Mouse (Mus musculus): ENCODE measurements around the gene Ruvbl1.

DNA sequence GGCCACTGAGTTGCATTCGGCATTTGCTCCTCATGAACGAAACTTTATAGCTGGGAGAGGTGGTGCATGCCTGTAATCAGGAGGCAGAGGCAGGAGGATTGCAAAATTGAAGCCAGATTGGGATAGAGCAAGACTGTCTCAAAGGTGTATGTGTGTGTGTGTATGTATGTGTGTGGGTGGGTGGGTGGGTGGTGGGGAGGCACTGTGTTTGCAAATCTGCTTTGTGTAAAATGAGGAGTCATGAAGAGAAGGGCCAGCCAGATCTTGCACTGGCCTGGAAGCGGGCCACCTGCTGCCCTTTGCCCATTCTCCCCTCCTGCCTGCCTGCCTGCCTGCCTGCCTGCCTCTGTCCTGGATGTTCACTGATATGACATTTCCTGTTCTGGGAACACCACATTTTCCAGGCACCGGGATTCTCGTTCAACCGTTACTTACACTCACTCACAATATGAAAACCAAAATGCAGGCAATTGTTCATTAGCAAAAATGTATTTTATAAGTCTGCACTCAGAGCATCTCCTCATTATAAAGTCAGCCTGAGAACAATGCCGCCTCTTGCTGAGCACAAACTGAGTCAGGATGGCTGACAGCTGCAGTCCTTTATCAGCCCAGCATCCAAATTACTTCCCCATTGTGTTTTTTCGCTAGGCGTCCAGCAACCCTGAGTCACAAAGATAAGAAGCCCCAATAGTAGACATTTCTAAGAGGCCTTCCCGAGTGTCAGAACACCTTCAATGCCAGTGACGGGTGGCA is 79.6 kb downstream of the Ruvbl1 start:
- TF ChIP-seq POLR2A (IDR thresholded peaks at IDR 0.05; ENCODE audit: borderline replicate concordance, low read depth, low read length), result no peak
- no peak for TF ChIP-seq CTCF (IDR thresholded peaks at IDR 0.05; ENCODE audit: low read depth, low read length)

Data from bone marrow macrophage, adult 2 months (primary cell).